Mouse (Mus musculus) adrenal gland, adult (tissue): ENCODE measurements around the gene Kremen2.
A peak's percentile ranks its signal among the peaks of the same experiment; 100 is the strongest.
"Not testable (repeated sequence)": the region's sequence is repeated elsewhere in the genome, so short reads cannot be mapped to it uniquely, and the experiment has no call there.

ENCODE experiments used
- DNase-seq, 2 experiments: peaks; one replicate each; pipeline ENCODE4 v3.0.0; 2022 to 2023; ENCODE audit warnings: low spot score in 1 of 2; ENCODE audit not compliant: inconsistent age in 2 of 2

Kremen2 gene

DNA sequence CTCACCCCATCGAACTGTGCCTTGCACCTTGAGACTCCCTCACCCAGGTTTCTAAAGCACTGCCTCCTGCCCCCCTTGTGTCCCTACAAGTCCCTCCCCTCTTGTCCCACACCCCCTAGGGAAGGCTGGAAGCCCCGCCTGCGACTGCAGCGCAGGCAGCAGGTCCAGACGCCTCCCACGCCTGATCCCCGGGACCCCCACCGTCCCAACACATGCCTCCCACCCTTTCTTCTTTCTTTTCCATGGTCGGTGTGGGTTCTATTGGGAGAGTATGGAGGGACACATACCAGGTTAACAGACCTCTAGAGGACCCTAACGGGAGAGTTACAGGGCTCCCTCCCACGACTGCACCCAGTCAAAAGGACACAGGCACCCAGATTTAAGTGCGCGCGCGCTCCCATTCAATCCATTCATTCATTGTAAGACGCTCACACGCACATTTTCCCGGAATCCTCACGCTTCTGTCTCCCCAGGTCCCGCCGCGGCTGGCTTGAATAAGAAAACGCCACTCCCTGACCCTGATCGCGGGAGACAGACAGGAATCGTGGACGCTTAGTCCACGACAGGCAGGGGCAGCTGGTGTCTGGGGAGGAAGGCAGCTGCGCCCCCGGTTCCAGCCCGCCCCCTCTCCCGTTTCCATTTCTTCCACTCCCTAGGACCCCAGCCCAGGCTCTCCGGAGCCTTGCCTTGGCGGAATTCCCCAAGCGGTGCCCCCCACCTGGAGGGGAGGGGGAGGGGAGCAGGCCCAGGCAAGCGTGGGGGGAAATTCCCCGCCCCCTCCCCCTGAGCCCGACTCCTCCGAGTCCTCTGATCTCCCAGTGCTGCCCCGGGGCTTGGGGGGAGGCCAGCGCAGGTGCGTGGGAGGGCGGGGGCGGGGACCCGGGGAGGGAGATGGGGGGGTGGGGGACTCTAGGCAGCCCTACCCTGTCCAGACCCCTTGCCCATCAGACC lies at the start of gene Kremen2:
TSS of gene Kremen2 (minus strand) at position 533 of the 951 bp plus-strand sequence.
- no peak for DNase-seq

DNA sequence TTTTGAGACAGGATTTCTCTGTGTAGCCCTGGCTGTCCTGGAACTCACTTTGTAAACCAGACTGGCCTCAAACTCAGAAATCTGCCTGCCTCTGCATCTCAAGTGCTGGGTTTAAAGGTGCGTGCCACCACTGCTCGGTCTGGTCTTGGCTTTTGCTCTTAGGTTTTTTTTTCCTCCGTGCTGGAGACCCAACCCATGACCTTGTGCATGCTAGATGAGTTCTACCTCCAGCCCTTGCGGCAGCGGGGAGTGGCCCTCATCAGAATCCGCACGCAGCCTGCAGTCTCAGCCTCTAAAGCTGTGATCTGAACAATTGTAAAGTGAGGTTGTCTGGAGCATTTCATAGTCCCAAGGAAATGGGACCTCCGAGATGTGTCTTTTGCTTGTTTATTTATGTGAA lies 49.7 kb upstream of the Kremen2 start:
- no peak for DNase-seq

DNA sequence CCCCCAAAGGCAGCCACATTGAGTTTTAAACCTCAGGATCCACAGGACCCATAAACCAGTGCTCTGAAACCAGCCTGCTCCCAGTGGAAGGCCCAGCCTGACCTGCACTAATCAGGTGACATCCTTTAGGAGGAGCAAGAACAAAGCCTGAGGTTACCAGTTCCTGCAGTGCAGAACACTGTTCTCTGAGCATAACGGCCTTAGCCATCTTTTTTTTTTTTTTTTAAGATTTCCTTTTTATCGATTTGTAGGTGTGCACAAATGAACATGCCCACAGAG lies 45.4 kb upstream of the Kremen2 start:
- no peak for DNase-seq

DNA sequence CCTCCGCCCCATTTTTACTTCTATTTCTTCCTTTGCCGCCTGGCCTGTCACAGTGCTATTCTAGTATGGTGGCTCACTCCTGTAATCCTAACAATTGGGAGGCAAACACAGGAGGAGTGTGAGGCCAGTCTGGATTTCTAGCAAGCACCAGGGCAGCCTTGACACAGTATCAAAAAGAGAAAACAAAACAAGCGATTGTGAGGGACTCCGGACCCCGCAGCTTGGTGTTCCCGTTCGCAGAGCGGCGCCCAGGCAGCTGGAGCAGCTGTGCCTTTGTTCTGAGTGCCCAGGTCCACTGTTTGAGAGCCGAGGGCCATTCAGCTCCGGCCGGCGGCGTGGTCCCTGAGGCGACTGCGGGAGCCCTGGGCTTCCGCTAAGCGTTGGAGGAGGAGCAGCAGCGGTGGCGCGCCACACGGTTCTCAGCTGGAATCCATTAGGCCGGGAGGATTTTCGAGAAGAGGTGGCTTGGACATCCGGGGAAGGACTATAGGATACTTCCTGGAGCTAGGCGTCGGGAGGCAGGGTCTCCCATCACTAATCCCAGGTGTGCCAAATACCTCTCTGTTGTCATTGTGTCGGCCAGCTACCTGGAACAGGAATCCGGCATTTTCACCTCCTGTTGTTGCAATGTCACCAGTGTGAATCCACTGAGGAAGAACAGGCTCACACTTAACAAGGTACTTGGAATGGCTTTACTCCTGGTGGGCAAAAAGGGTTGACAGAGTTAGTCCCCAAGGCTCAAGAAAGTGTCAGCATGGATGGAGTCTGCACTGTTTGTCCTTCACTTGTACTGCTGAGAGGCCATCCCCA lies 44.8 kb upstream of the Kremen2 start, which contains the start of gene Srrm2:
TSS of gene Srrm2 (plus strand) at position 264 of the 810 bp plus-strand sequence.
- DNase-seq = peak; percentile 72 to 92

DNA sequence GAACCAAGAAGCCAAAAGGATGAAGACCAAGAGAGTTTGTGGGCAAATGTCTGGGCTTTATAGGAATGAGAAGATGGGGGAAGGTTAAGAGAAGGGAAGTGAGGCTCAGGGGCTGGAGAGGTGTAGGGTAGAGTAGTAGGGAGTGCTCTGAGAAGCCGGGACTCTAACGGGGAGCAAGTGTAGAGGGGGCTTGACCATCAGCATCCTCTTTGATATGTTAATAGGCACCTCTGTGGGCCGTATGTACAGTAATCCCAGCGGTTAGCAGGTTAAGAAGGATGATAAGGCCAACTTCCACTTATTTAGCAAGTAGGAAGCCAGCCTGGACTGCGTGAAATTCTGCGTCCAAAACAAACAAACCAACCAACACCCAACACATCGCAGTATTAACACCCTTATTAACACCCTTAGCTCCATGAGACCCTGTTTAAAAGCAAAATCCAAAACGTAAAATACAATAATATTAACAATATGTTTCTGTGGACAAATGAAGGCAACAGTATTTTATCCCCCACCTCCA lies 44.2 kb upstream of the Kremen2 start:
- peak in 1 of 2 experiments; percentile 55 for DNase-seq

DNA sequence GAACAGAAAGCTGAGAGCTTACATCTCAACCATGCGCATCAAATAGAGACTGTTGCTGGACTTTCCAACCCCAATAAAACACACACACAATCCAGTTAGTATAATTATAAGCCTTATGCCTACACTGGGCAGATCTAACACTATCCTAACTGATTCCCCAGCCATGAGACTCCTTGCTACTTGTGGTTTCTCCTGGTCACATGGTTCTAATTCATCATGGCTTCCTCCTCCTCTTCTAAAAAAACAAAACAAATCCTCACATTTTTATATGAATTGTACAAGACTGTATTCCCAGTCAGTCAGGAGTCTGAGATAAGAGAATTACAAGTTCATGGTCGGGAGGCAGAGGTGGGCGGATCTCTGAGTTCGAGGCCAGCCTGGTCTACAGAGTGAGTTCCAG lies 43.3 kb upstream of the Kremen2 start:
- no peak for DNase-seq

DNA sequence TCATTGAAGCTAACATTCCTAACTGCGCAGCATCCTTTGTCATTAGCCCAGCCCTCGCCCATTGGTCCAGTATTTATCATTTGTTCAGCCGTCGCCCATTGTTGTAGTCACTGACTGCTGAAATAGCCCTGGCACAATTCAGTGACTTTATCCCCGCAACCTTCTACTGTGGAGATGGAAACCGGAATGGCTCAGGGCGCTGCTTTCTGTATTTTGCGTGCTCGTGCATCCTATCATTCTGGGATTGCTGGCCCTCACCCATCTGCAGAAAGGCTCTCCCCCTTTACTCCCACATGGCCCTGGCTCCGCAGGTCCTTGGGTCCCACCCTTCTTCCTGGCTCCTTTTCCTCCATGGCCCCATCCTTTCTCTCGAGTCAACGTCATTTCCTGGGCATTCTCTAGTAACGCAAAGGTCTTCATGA lies 40.9 kb upstream of the Kremen2 start:
- peak; percentile 50 to 76 for DNase-seq

DNA sequence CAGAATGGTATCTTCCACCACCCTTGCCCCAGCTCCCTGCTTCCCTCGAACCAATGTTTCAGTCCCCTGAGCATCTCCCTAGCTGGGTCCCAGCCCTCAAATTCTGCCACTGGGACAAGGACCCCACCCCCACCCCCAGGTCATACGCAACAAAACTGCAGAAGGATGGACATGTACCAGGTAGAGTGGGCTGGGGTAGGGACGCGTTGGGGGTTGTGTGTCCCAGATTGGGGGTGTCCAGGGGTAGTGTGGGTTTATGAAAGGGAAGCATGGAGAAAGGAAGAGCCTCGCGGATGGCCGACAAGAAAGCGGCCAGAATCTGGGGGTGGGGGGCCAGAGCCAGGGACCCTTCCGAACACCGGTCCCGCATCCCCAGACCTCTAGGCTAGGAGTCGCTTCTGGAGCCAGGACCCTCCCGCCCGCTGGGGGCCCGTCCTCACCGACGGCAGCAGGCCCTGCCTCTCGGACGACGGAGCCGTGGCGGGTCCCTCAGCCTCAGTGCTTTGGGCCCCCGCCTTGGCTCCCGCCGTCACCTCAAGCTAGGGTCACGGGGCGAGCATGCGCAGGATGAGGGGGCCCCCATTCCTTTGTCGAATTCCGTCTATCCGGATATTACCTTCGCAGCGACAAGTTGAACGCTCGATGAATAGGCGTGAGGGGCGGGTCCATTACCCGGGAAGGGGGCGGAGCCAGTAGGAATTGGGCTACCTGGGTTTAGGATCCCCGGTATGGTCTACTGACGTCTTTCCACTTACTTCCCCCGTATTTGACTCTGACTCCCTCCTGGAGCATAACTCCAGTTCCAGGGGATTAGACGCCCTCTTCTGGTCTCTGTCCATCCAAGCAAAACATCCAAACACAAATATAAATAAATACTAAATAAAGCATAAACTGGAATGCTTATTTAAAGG lies 40.2 kb upstream of the Kremen2 start, which contains the start of gene Flywch2:
TSS of gene Flywch2 (minus strand) at position 521 of the 911 bp plus-strand sequence.
- DNase-seq = peak; percentile 87 to 94

DNA sequence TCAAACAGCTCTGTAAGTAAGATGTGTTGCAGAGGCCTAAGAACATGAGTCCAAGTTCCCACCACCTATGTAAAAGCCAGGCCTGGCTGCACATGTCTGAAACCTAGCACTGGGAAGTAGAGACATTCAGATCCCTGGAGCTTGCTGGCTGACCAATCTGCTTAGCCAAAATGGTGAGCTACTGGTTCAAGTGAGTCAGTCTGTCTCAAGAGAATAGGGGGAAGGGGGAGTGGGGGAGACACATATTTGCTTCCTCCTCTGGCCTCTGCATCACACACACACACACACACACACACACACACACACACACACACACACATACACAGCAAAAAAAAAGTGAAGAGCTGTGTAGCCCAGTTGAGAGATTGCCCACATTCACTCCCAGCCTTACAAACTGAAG lies 37.7 kb upstream of the Kremen2 start:
- no peak for DNase-seq

DNA sequence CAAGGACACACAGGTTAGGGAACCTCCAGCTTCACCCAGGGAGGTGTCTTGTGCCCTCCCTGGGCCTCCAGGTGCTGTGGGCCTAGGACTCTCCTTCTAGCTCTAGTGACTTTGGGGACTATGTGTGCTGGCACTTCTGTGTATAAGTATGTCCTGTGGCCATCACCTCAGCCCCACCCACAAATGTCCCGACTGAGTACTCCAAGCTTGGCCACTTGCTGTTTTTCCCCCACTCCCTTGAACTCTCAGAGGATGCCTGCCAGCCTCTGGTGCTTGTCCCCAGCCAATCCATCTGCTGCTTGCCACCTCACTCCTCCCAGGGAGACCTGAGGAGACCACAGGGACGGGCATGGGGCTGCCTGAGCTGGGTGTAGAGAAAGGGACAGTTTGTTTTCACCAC lies 32.8 kb upstream of the Kremen2 start:
- no peak for DNase-seq

DNA sequence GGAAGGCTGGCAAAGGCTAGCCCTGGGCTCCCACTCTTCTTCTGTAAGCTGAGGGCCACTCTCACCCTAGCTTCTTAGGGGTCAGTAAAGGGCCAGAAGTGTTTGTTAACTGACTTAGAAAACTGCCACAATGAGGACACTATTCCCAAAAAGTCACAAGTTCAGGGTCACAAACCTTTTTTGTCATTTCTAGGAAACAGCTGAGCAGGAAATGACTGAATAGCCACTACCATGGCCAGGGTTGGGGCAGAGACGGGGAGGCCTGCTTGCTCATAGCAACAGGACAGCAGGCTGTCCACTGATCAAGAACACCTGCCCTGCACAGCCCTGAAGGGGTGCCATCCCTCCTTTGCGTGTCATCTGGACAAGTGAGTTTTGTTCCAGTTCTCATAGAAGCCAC lies 31.5 kb upstream of the Kremen2 start:
- DNase-seq = peak in 1 of 2 experiments; percentile 72

DNA sequence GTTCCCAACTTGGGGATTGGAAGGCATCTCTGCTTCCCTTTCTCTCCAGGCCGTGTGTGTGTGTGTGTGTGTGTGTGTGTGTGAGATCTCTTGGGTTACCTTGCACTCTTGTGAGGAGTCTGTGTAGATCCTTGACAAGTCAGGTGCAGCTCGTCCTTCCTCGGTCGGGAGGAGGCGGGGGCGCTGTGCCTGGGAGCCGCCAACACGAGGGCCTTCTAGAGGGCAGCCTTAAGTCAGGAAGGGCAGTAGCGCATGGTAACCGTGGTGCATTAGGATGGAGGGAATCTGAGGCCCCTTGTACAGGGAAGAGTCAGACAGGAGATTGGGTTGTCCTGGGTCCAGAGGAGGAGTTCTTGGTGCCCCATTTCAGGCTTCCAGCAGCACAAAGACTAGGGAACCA lies 30.6 kb upstream of the Kremen2 start:
- DNase-seq = peak in 1 of 2 experiments; percentile 42

DNA sequence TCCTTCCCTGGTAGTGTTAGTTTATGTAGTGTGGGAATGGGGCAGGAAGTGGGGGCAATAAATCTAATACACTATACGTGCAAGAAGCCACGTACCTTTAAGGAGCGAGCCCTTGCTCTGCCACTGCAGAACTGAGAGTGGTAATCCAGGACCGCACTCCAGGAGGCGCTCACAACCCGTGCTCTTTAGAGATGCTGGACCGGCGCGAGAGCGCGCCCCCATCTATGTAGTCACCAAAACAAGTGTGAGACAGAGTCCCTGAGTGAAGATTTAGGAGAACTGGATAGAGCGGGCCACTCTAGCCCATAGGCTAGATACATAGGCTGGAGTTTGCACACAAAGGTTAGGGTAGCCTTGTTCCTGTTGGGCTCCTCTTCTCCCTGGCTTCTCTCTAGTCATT lies 28.5 kb upstream of the Kremen2 start:
- peak; percentile 89 to 96 for DNase-seq

DNA sequence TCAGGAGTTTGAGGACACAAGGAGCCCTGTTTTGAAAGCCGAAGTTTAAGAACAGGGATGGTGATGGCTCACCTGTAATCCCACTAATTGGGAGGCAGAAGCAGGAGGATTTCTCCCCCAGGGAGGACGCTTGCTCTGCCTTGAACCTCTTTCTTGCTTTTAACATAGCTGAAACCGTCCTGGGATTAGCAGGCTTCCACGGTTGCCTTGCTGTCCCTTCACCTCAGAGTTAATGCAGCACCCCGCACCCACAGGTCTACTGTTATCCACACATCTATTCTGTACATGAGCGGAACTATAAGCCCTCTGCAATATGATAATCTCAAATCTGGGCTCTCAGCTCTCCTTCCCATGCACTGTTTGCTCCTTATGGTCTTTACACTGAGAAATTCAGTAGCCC lies 28.0 kb upstream of the Kremen2 start:
- DNase-seq = peak in 1 of 2 experiments; percentile 46

DNA sequence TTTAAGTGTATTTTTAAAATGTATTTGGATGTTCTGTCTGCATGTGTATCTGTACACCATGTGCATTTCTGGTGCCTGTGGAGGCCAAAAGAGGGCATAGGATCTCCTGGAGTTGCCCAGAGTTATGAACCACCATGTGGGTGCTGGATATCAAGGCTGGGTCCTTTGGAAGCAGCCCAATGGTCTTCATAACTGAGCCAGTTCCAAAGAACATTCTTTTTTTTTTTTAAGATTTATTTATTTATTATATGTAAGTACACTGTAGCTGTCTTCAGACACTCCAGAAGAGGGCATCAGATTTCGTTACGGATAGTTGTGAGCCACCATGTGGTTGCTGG lies 26.6 kb upstream of the Kremen2 start:
- DNase-seq = not testable (repeated sequence)

DNA sequence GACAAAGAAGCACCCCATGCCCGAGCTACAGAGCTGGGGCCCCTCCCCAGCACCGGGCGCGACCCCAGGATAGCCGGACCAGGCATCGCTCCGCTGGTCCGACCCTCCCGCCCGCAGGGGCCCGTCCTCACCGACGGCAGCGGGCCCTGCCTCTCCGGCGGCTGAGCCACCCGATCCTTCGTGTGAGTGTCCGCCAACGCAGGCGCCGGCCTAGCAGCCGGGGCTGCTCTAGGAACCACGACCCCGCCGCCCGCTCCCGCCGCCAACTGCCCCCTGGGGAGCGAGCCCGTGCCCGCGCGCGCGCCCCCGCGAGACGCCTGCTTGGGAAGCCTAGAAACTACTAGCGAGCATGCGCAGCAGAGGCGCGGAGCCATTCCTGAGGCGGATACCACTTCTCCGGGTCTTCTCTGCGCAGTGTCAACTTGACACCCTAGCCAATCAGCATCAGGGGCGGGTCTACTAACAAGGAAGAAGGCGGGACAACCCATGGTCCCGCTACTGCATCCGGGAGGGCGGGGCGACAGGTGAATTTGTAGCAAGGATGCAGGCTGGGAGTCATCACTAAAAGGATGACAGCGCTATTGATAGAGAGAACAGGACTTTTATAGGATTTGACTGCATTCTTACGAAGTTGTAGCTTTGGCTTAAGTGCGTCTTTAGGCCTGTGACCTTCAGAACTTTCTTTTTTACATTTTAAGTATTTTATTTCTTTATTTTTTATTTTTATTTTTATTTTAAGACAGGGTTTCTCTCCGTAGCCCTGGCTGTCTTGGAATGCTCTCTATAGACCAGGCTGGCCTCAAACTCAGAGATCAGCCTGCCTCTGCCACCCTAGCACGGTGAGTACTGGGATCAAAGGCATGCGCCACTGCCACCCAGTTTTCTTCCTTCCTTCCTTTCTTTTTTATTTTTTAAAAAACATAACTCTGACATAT lies 25.9 kb upstream of the Kremen2 start, which contains the start of gene Flywch1:
TSS of gene Flywch1 (minus strand) at position 319 of the 935 bp plus-strand sequence.
- DNase-seq = peak; percentile 98 to 99

DNA sequence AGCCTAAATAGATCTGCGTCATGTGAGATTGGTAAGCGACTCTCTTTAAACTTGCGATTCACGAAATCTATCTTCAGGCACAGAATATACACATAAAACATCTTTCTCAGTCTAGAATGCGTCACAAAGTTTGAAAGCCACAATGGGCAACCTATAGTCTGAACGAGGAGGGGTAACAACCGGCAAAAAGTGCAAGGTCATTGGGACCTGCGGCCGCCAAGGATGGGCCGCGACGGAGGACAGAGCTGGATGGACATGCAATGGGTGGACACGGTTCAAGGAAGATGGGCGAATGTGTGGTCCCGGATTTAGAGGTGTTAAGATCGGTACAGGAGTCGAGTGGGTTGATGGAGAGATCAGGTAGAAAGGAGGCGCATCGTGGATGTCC lies 25.3 kb upstream of the Kremen2 start:
- no peak for DNase-seq

DNA sequence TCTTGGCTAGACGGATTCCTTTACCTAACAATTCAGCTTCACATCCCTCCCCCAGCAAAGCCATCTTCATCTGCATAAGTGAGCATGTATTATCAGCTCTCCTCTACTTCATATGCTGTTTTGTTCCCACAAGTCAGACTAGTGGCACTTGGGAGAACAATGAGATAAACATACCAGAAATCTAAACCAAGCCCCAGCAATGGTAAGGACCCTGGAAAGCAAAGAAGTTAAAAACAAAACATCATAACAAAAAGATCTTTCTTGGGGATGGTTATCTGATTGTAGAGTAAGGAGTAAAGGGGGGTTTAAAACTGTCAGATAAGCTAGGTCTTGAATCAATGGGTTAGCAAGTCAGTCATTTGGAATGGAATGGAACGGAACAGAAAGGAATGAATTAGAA lies 24.9 kb upstream of the Kremen2 start:
- DNase-seq = peak in 1 of 2 experiments; percentile 45

DNA sequence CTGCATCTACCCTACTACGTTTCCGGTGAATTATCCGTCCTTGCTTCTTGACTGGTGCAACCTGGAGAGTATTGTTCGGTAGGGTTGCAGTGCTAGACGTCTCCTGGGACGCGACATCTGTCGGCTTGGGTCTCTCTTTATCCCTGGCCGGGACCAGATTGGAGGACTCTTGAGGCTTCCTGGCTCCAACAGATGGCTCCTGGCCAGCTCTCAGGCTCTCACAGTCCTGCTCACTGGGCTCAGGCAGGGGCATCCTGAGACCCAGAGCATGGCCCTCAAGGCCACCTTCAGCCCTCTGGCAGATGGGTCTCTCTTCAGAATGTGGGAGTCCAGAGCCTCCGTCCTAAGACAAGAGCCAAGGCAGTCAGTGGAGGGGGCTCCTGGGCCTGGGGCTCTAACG lies 17.3 kb upstream of the Kremen2 start:
- no peak for DNase-seq

DNA sequence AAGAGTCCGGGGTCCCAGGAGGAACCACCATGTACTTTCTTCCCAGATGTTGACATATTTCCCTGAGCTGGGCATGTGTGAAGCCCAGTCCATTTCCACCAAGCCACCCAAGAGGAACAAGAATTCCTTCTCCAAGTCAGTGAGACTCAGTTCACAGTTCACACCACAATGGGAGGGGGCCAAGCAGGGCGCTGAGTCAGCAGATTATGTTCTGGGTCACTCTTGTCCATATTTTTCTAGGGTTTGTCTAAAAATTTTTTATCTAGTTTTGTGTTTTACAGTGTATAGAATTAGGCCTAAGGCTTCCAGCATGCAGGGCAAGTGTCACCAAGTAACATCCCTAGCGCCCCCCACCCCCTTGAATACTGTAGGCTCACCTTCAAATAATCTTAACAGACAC lies 15.5 kb upstream of the Kremen2 start:
- no peak for DNase-seq
